Mouse (Mus musculus): ENCODE measurements around the gene Sbds. TPM values are rescaled to one million over a fixed set of nuclear protein-coding genes. Genes with fewer than 3 reads are reported as not detected.
"Not testable (repeated sequence)": the region's sequence is repeated elsewhere in the genome, so short reads cannot be mapped to it uniquely, and the experiment has no call there.

The Sbds gene
- polyA plus RNA-seq, 1 experiment, result 47.2 TPM

GRCm38 (mm10) chr5:130263454-130263853 lies 8.1 kb upstream of the Sbds start:
- H3K79me2 ChIP-seq (ENCODE audit: control insufficient read depth, insufficient read depth), result peaks cover 4% of the 10 kb centered on the region
- no peaks in the 10 kb centered on the region for H3K27me3 ChIP-seq (ENCODE audit: control insufficient read depth, insufficient read depth, insufficient read length)
- H3ac ChIP-seq (ENCODE audit: control insufficient read depth, insufficient read length), result no peak overlapping the region
- TF ChIP-seq SRF (IDR thresholded peaks at IDR 0.05; ENCODE audit: control insufficient read depth, insufficient read length, low read depth) (no peak), TCF3 (IDR thresholded peaks at IDR 0.05; ENCODE audit: insufficient read length, low read depth) (no peak), E2F4 (IDR thresholded peaks at IDR 0.05; ENCODE audit: insufficient read depth) (no peak), POLR2AphosphoS2 (IDR thresholded peaks at IDR 0.05; ENCODE audit: insufficient read length, low read depth) (no peak), MAX (IDR thresholded peaks at IDR 0.05; ENCODE audit: low read depth) (no peak), TCF12 (IDR thresholded peaks at IDR 0.05; ENCODE audit: insufficient read depth, poor library complexity, severe bottlenecking) (no peak), MYOG (IDR thresholded peaks at IDR 0.05; ENCODE audit: control insufficient read depth in 1 of 3, insufficient read depth in 1 of 3, insufficient read length in 2 of 3, low read depth in 2 of 3) (no peak), POLR2A (IDR thresholded peaks at IDR 0.05; ENCODE audit: insufficient read length, low read depth) (no peak), USF1 (IDR thresholded peaks at IDR 0.05; ENCODE audit: low read depth) (no peak), MYOD1 (IDR thresholded peaks at IDR 0.05; ENCODE audit: control insufficient read depth in 1 of 3, insufficient read length in 2 of 3, low read depth in 2 of 3) (no peak), REST (IDR thresholded peaks at IDR 0.05; ENCODE audit: insufficient read depth, insufficient read length) (no peak), CEBPB (IDR thresholded peaks at IDR 0.05; ENCODE audit: insufficient read depth, poor library complexity, severe bottlenecking) (no peak)
- H3K36me3 ChIP-seq (ENCODE audit: control insufficient read depth, insufficient read depth), result no peaks in the 10 kb centered on the region
- H3K4me3 ChIP-seq, result no peak overlapping the region
- no peak overlapping the region for H3K4me2 ChIP-seq (ENCODE audit: low read depth)

DNA sequence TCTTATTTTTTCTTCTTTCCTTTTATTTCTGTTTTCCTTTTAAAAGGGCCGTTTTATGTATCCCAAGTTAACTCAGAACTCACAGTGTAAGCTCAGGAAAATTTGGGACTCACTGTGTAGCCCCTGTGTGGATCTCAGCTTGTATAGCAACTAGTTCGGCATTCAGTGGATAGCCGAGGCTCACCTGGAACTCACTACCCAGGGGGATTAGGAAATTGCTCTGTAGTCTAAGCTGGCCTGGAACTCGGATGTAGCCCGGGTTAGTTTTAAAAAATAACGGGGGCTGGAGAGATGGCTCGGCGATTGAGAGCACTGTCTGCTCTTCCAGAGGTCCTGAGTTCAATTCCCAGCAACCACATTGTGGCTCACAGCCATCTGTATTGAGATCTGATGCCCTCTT lies 2.0 kb upstream of the Sbds start:
- peak overlapping the region; percentile 38 for H3ac ChIP-seq (ENCODE audit: control insufficient read depth, insufficient read length)
- H3K4me3 ChIP-seq, result peak overlapping the region; percentile 99
- peak overlapping the region; percentile 95 for H3K4me2 ChIP-seq (ENCODE audit: low read depth)
- H3K79me2 ChIP-seq (ENCODE audit: control insufficient read depth, insufficient read depth), result peaks cover 36% of the 10 kb centered on the region
- no peaks in the 10 kb centered on the region for H3K27me3 ChIP-seq (ENCODE audit: control insufficient read depth, insufficient read depth, insufficient read length)
- peaks cover 14% of the 10 kb centered on the region for H3K36me3 ChIP-seq (ENCODE audit: control insufficient read depth, insufficient read depth)
- TF ChIP-seq MYOG (IDR thresholded peaks at IDR 0.05; ENCODE audit: control insufficient read depth in 1 of 3, insufficient read depth in 1 of 3, insufficient read length in 2 of 3, low read depth in 2 of 3), result no peak
- TF ChIP-seq MYOD1 (IDR thresholded peaks at IDR 0.05; ENCODE audit: control insufficient read depth in 1 of 3, insufficient read length in 2 of 3, low read depth in 2 of 3), result no peak
- no peak for TF ChIP-seq TCF3 (IDR thresholded peaks at IDR 0.05; ENCODE audit: insufficient read length, low read depth)

- peak overlapping the region; percentile 99 for H3K4me3 ChIP-seq
- TF ChIP-seq POLR2A (IDR thresholded peaks at IDR 0.05; ENCODE audit: insufficient read length, low read depth), result peak; percentile 77
- peak; percentile 24 for TF ChIP-seq SRF (IDR thresholded peaks at IDR 0.05; ENCODE audit: control insufficient read depth, insufficient read length, low read depth)
- peak; percentile 85 for TF ChIP-seq POLR2AphosphoS2 (IDR thresholded peaks at IDR 0.05; ENCODE audit: insufficient read length, low read depth)
- peak; percentile 95 for TF ChIP-seq E2F4 (IDR thresholded peaks at IDR 0.05; ENCODE audit: insufficient read depth)
- TF ChIP-seq MAX (IDR thresholded peaks at IDR 0.05; ENCODE audit: low read depth), result no peak
These were observed 1.4 kb upstream of the Sbds start for GRCm38 (mm10) chr5:130256678-130257271.

GRCm38 (mm10) chr5:130255799-130256525 lies 632 bp upstream of the Sbds start:
- H3K4me2 ChIP-seq (ENCODE audit: low read depth), result peak overlapping the region; percentile 100
- peak overlapping the region; percentile 34 for H3ac ChIP-seq (ENCODE audit: control insufficient read depth, insufficient read length)
- H3K4me3 ChIP-seq, result peak overlapping the region; percentile 99
- H3K36me3 ChIP-seq (ENCODE audit: control insufficient read depth, insufficient read depth), result peaks cover 21% of the 10 kb centered on the region
- not testable (repeated sequence) for H3K27me3 ChIP-seq (ENCODE audit: control insufficient read depth, insufficient read depth, insufficient read length)
- H3K79me2 ChIP-seq (ENCODE audit: control insufficient read depth, insufficient read depth), result peaks cover 49% of the 10 kb centered on the region

More at GRCm38 (mm10) chr5:130256678-130257271, 1.4 kb upstream of the Sbds start:
- H3K36me3 ChIP-seq (ENCODE audit: control insufficient read depth, insufficient read depth), result peaks cover 19% of the 10 kb centered on the region
- peak overlapping the region; percentile 100 for H3K4me2 ChIP-seq (ENCODE audit: low read depth)
- H3K27me3 ChIP-seq (ENCODE audit: control insufficient read depth, insufficient read depth, insufficient read length), result no peaks in the 10 kb centered on the region
- peaks cover 41% of the 10 kb centered on the region for H3K79me2 ChIP-seq (ENCODE audit: control insufficient read depth, insufficient read depth)
- H3ac ChIP-seq (ENCODE audit: control insufficient read depth, insufficient read length), result peak overlapping the region; percentile 38

GRCm38 (mm10) chr5:130254164-130255016 lies 940 bp downstream of the Sbds start:
- peak overlapping the region; percentile 69 for H3K4me2 ChIP-seq (ENCODE audit: low read depth)
- H3K4me3 ChIP-seq, result peak overlapping the region; percentile 99
- H3K27me3 ChIP-seq (ENCODE audit: control insufficient read depth, insufficient read depth, insufficient read length), result no peaks in the 10 kb centered on the region
- H3K36me3 ChIP-seq (ENCODE audit: control insufficient read depth, insufficient read depth), result peaks cover 33% of the 10 kb centered on the region
- TF ChIP-seq CEBPB (IDR thresholded peaks at IDR 0.05; ENCODE audit: insufficient read depth, poor library complexity, severe bottlenecking) (no peak), MYOG (IDR thresholded peaks at IDR 0.05; ENCODE audit: control insufficient read depth in 1 of 3, insufficient read depth in 1 of 3, insufficient read length in 2 of 3, low read depth in 2 of 3) (no peak), POLR2AphosphoS2 (IDR thresholded peaks at IDR 0.05; ENCODE audit: insufficient read length, low read depth) (peak; percentile 10), SRF (IDR thresholded peaks at IDR 0.05; ENCODE audit: control insufficient read depth, insufficient read length, low read depth) (no peak), TCF12 (IDR thresholded peaks at IDR 0.05; ENCODE audit: insufficient read depth, poor library complexity, severe bottlenecking) (no peak)
- H3ac ChIP-seq (ENCODE audit: control insufficient read depth, insufficient read length), result peak overlapping the region; percentile 34
- peaks cover 49% of the 10 kb centered on the region for H3K79me2 ChIP-seq (ENCODE audit: control insufficient read depth, insufficient read depth)

All from myocyte (in vitro differentiated cells).